Mouse (Mus musculus) kidney, embryonic 15.5 days (tissue): ENCODE measurements around the gene Ptpa. TPM values are rescaled to one million over a fixed set of nuclear protein-coding genes. Genes with fewer than 3 reads are reported as not detected.
A peak's percentile ranks its signal among the peaks of the same experiment; 100 is the strongest.

Experiments
- ATAC-seq: fragments of 200-750 bp; cut with Nextera tagmentation; replicated peaks from 2 replicates; pipeline ENCODE4 v1.8.0; 2017; ENCODE audit warnings: moderate TSS enrichment; ENCODE audit not compliant: low FRiP score
- H3K27ac ChIP-seq: fragments of 300-500 bp; sonication (generic); 2 replicates; pipeline ENCODE4 v1.5.1; 2015; ENCODE audit warnings: mild to moderate bottlenecking, inconsistent platforms
- H3K27me3 ChIP-seq: fragments of 300-500 bp; sonication (generic); 2 replicates; pipeline ENCODE4 v1.6.1; 2015; ENCODE audit warnings: inconsistent platforms
- H3K36me3 ChIP-seq: fragments of 300-500 bp; sonication (generic); 2 replicates; pipeline ENCODE4 v1.6.1; 2015; ENCODE audit warnings: inconsistent platforms
- H3K4me1 ChIP-seq: fragments of 300-500 bp; sonication (generic); 2 replicates; pipeline ENCODE4 v1.6.1; 2015; ENCODE audit warnings: inconsistent platforms
- H3K4me2 ChIP-seq: fragments of 300-500 bp; sonication (generic); 2 replicates; pipeline ENCODE4 v1.6.1; 2015; ENCODE audit warnings: moderate library complexity, mild to moderate bottlenecking, inconsistent platforms
- H3K4me3 ChIP-seq: fragments of 300-500 bp; sonication (generic); replicated peaks from 2 replicates; pipeline ENCODE4 v1.5.1; 2015; ENCODE audit warnings: mild to moderate bottlenecking, inconsistent platforms
- H3K9ac ChIP-seq: fragments of 300-500 bp; sonication (generic); 2 replicates; pipeline ENCODE4 v1.6.1; 2015; ENCODE audit warnings: mild to moderate bottlenecking, inconsistent platforms
- H3K9me3 ChIP-seq: fragments of 300-500 bp; sonication (generic); replicated peaks from 2 replicates; pipeline ENCODE4 v1.6.1; 2016; ENCODE audit warnings: inconsistent platforms
- WGBS: fragments of 180-500 bp; shearing (Covaris S2); methylation state at CpG from one replicate; pipeline ENCODE4 v1.1.7; 2015; ENCODE audit warnings: mixed read lengths; 5-methylcytosine and 5-hydroxymethylcytosine counted together
- microRNA-seq: library from miRNA; unstranded; fragments of <30 nt; microRNA quantifications from one replicate; pipeline ENCODE4, GENCODE M21; 2016
- polyA plus RNA-seq: library from polyadenylated mRNA; unstranded; fragments of >200 nt; fragmentation: Nextera tagmentation; extraction: Ambion mirVana; gene quantifications from 2 replicates; pipeline ENCODE4 v1.2.1, GENCODE M21; 2015

The Ptpa gene
- polyA plus RNA-seq, 1 experiment from 2014 or later, result 175 TPM

DNA sequence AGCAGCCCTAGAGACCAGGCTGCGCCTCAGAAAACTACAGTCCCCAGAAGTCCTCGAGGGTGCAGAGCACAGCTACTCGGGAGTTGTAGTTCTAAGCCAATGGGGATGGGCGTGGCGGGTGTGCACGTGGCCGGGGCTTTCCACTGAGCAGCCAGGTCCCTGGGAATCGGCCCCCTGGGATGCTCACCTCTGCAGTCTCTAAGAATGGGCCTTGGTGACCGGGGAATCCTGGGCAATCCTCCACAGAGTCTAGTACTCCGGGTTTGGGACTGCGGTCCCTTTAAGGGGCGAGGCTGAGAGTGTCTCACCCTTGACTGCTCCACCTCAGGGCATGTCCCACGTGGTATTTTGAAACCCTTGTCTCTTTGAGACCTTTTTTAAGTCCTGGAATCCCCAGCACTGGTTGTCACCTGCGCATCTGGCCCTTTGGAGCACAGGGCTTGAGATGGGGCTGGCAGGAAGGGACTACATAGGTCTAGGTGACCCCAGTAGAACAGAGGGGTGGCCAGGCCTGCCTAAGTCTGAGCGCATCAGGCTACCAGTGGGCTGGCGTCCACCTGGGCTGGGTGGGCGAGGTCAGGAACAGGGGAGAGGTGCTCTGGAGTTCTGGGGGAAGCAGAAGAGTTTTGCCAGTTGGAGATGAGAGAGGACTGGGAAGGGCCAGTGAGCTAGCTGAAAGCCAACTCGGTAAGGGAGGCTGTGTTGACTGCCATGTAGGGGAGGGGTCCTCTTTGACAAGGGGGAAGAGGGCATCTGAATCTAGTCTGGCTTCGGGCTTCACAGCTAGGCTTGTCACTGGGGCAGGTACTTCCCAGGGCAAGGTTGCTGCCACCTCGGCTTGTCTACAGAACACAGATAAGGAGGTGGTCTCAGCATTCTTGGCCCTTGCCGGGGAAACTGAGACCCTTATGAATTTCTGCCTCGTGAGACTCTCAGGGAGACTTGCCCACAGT lies 80.3 kb downstream of the Ptpa start:
- Histone ChIP-seq H3K36me3 (no peaks in the 10 kb centered on the region), H3K27ac (peak overlapping the region; percentile 68), H3K4me2 (peak overlapping the region; percentile 67), H3K4me1 (peaks cover 11% of the 10 kb centered on the region), H3K27me3 (no peaks in the 10 kb centered on the region), H3K9me3 (no peaks in the 10 kb centered on the region), H3K9ac (peak overlapping the region; percentile 32; the same call in 1 of the 2 replicates), H3K4me3 (peak overlapping the region; percentile 37)
- 24% methylated on average over 22 of the region's 22 CpGs for WGBS
- peak; percentile 96 for ATAC-seq

Small RNAs within 50 kb of the gene (microRNA-seq; reads per million reads assigned to microRNA genes)
- not detected for gene Gm47292

Other genes with a start within 250 kb of the Ptpa start
- 19.8 and 20.8 TPM in 2 replicates for gene Endog, start 244.5 kb upstream of the Ptpa start, polyA plus RNA-seq
- 76.3 and 83.0 TPM in 2 replicates for gene Spout1, start 237.6 kb upstream of the Ptpa start, polyA plus RNA-seq
- gene Kyat1, start 210.2 kb upstream of the Ptpa start, polyA plus RNA-seq, result 9.8 and 10.8 TPM in 2 replicates
- gene Lrrc8a, start 178.3 kb upstream of the Ptpa start, polyA plus RNA-seq, result 40.1 and 41.7 TPM in 2 replicates
- gene Gm28035, start 175.5 kb upstream of the Ptpa start, polyA plus RNA-seq, result 0.26 and 0.33 TPM in 2 replicates
- gene Phyhd1, start 149.8 kb upstream of the Ptpa start, polyA plus RNA-seq, result 11.5 and 13.3 TPM in 2 replicates
- not detected in 2 replicates for gene Gm28038, start 135.0 kb upstream of the Ptpa start, polyA plus RNA-seq
- 32.9 and 34.0 TPM in 2 replicates for gene Dolk, start 129.7 kb upstream of the Ptpa start, polyA plus RNA-seq
- 35.5 and 42.1 TPM in 2 replicates for gene Nup188, start 129.6 kb upstream of the Ptpa start, polyA plus RNA-seq
- gene Sh3glb2, start 56.7 kb upstream of the Ptpa start, polyA plus RNA-seq, result 74.2 and 87.7 TPM in 2 replicates
- gene Miga2, start 51.8 kb upstream of the Ptpa start, polyA plus RNA-seq, result 26.4 and 28.8 TPM in 2 replicates
- 36.9 and 37.7 TPM in 2 replicates for gene Dolpp1, start 23.8 kb upstream of the Ptpa start, polyA plus RNA-seq
- gene Crat, start 226 bp upstream of the Ptpa start, polyA plus RNA-seq, result 27.2 and 30.9 TPM in 2 replicates
- gene Ier5l, start 58.2 kb downstream of the Ptpa start, polyA plus RNA-seq, result 3.3 and 3.5 TPM in 2 replicates
- 1.2 and 1.8 TPM in 2 replicates for gene Cstad, start 179.0 kb downstream of the Ptpa start, polyA plus RNA-seq